ENCODE assay signal across 21 mouse cellular contexts in genomic region chr2:141023916-141024315, GRCm38 (mm10).
DNase-seq lines count a peak whose midpoint lies in the region; ATAC-seq and TF ChIP-seq lines count a peak whose summit lies in the region.
"Had no signal": no experiment of that assay in that cellular context is flagged by ENCODE, and none has a peak within 500 bp of the region (broad histone marks: within the 10 kb centered on the region; RNA-seq: fewer than 3 reads in every experiment).

No protein-coding gene starts in this region.

- no peaks in the 10 kb centered on the region for H3K9me3 ChIP-seq in forebrain, embryonic 10.5 days
- no peaks in the 10 kb centered on the region for H3K9me3 ChIP-seq in forebrain, postnatal 0 days (ENCODE audit: low read length)
- no peaks in the 10 kb centered on the region for H3K9me3 ChIP-seq in midbrain, embryonic 14.5 days (ENCODE audit: control insufficient read depth, low read length)
- no peaks in the 10 kb centered on the region for H3K9me3 ChIP-seq in midbrain, embryonic 15.5 days
- no peaks in the 10 kb centered on the region for H3K9me3 ChIP-seq in forebrain, embryonic 14.5 days (replicated peaks; ENCODE audit: control insufficient read depth, low read length)
- no peaks in the 10 kb centered on the region for H3K9me3 ChIP-seq in hindbrain, embryonic 12.5 days (replicated peaks)
- H3K9me3 ChIP-seq: heart, embryonic 13.5 days; limb, embryonic 15.5 days; liver, embryonic 15.5 days; neural tube, embryonic 15.5 days had no signal

- H3K4me2 ChIP-seq in forebrain, postnatal 0 days (ENCODE audit: low read depth), result no peak overlapping the region
- H3K4me2 ChIP-seq in midbrain, embryonic 14.5 days (ENCODE audit: low read length), result no peak overlapping the region
- no peak overlapping the region for H3K4me2 ChIP-seq in midbrain, embryonic 15.5 days
- H3K4me2 ChIP-seq in forebrain, embryonic 14.5 days (ENCODE audit: low read length), result 0 out of 2 replicates have a peak overlapping the region, but pooled peaks have one; percentile 3
- no peak overlapping the region for H3K4me2 ChIP-seq in hindbrain, embryonic 12.5 days (replicated peaks)
- H3K4me2 ChIP-seq: heart, embryonic 13.5 days; limb, embryonic 15.5 days; liver, embryonic 15.5 days; neural tube, embryonic 15.5 days had no signal

- H3K36me3 ChIP-seq in forebrain, embryonic 10.5 days (replicated peaks), result no peaks in the 10 kb centered on the region
- no peaks in the 10 kb centered on the region for H3K36me3 ChIP-seq in forebrain, postnatal 0 days (ENCODE audit: insufficient read depth)
- H3K36me3 ChIP-seq in midbrain, embryonic 14.5 days (ENCODE audit: control insufficient read depth, insufficient read depth, low read length), result no peaks in the 10 kb centered on the region
- no peaks in the 10 kb centered on the region for H3K36me3 ChIP-seq in midbrain, embryonic 15.5 days (replicated peaks)
- no peaks in the 10 kb centered on the region for H3K36me3 ChIP-seq in forebrain, embryonic 14.5 days (ENCODE audit: control insufficient read depth, insufficient read depth, low read length)
- no peaks in the 10 kb centered on the region for H3K36me3 ChIP-seq in hindbrain, embryonic 12.5 days
- H3K36me3 ChIP-seq: heart, embryonic 13.5 days; limb, embryonic 15.5 days; liver, embryonic 15.5 days; neural tube, embryonic 15.5 days had no signal

- no peak for ATAC-seq in forebrain, postnatal 0 days
- no peak for ATAC-seq in midbrain, embryonic 14.5 days (ENCODE audit: low FRiP score, low TSS enrichment)
- ATAC-seq in midbrain, embryonic 15.5 days (replicated peaks), result no peak
- peak; percentile 56; the same call in 1 of the 2 replicates for ATAC-seq in forebrain, embryonic 14.5 days
- ATAC-seq in hindbrain, embryonic 12.5 days (ENCODE audit: low FRiP score), result no peak
- ATAC-seq: intestine, postnatal 0 days had no signal

- peak overlapping the region; percentile 67 for H3K27ac ChIP-seq in forebrain, embryonic 10.5 days
- H3K27ac ChIP-seq in forebrain, postnatal 0 days (ENCODE audit: low read depth, low read length), result no peak overlapping the region
- H3K27ac ChIP-seq in midbrain, embryonic 14.5 days (replicated peaks; ENCODE audit: low read depth, low read length), result no peak overlapping the region
- no peak overlapping the region for H3K27ac ChIP-seq in midbrain, embryonic 15.5 days
- H3K27ac ChIP-seq in forebrain, embryonic 14.5 days (ENCODE audit: low read depth, low read length), result no peak overlapping the region
- no peak overlapping the region for H3K27ac ChIP-seq in hindbrain, embryonic 12.5 days
- H3K27ac ChIP-seq: heart, adult 2 months; heart, embryonic 13.5 days; limb, embryonic 15.5 days; liver, embryonic 15.5 days; neural tube, embryonic 15.5 days; stomach, postnatal 0 days had no signal

- H3K4me3 ChIP-seq in forebrain, embryonic 10.5 days, result no peak overlapping the region
- H3K4me3 ChIP-seq in forebrain, postnatal 0 days (ENCODE audit: low read depth, low read length), result no peak overlapping the region
- no peak overlapping the region for H3K4me3 ChIP-seq in midbrain, embryonic 14.5 days (replicated peaks; ENCODE audit: low read depth, low read length)
- no peak overlapping the region for H3K4me3 ChIP-seq in midbrain, embryonic 15.5 days
- no peak overlapping the region for H3K4me3 ChIP-seq in forebrain, embryonic 14.5 days (ENCODE audit: low read depth, low read length)
- H3K4me3 ChIP-seq in hindbrain, embryonic 12.5 days, result no peak overlapping the region
- H3K4me3 ChIP-seq: heart, adult 2 months; heart, embryonic 13.5 days; limb, embryonic 15.5 days; liver, embryonic 15.5 days; neural tube, embryonic 15.5 days had no signal

- no peaks in the 10 kb centered on the region for H3K27me3 ChIP-seq in forebrain, embryonic 10.5 days (ENCODE audit: poor library complexity, severe bottlenecking)
- H3K27me3 ChIP-seq in forebrain, postnatal 0 days (ENCODE audit: insufficient read depth, low read length), result no peaks in the 10 kb centered on the region
- no peaks in the 10 kb centered on the region for H3K27me3 ChIP-seq in midbrain, embryonic 14.5 days (ENCODE audit: control insufficient read depth, insufficient read depth, low read length)
- no peaks in the 10 kb centered on the region for H3K27me3 ChIP-seq in midbrain, embryonic 15.5 days (replicated peaks)
- no peaks in the 10 kb centered on the region for H3K27me3 ChIP-seq in forebrain, embryonic 14.5 days (replicated peaks; ENCODE audit: control insufficient read depth, insufficient read depth, low read length)
- no peaks in the 10 kb centered on the region for H3K27me3 ChIP-seq in hindbrain, embryonic 12.5 days
- H3K27me3 ChIP-seq: heart, embryonic 13.5 days; limb, embryonic 15.5 days; liver, embryonic 15.5 days; neural tube, embryonic 15.5 days had no signal

- no peak for TF ChIP-seq CTCF in forebrain, postnatal 0 days (IDR thresholded peaks at IDR 0.05; ENCODE audit: low read depth)

- no peak overlapping the region for H3K9ac ChIP-seq in forebrain, postnatal 0 days
- H3K9ac ChIP-seq in midbrain, embryonic 14.5 days (replicated peaks; ENCODE audit: low read length), result no peak overlapping the region
- H3K9ac ChIP-seq in midbrain, embryonic 15.5 days, result no peak overlapping the region
- no peak overlapping the region for H3K9ac ChIP-seq in forebrain, embryonic 14.5 days (ENCODE audit: low read length)
- H3K9ac ChIP-seq in hindbrain, embryonic 12.5 days, result no peak overlapping the region
- H3K9ac ChIP-seq: heart, embryonic 13.5 days; limb, embryonic 15.5 days; liver, embryonic 15.5 days; neural tube, embryonic 15.5 days had no signal

- DNase-seq in forebrain, embryonic 10.5 days (ENCODE audit: extremely low spot score, low spot score), result no peak
- DNase-seq in forebrain, postnatal 0 days, result no peak
- peak; percentile 35 for DNase-seq in midbrain, embryonic 14.5 days
- DNase-seq in forebrain, embryonic 14.5 days (ENCODE audit: low spot score), result peak; percentile 35
- no peak for DNase-seq in spleen, postnatal 36 days (ENCODE audit: low spot score in 2 of 2)
- DNase-seq: adrenal gland, postnatal 36 days; cerebellum, adult 11 months; cerebellum, adult 9-11 months; gastrocnemius, postnatal 36 days; heart, adult 2 months; heart, postnatal 14 days; kidney, postnatal 36 days; layer of hippocampus, adult 9-11 months had no signal

- H3K4me1 ChIP-seq in forebrain, embryonic 10.5 days, result peaks cover 23% of the 10 kb centered on the region
- H3K4me1 ChIP-seq in forebrain, postnatal 0 days (ENCODE audit: insufficient read depth), result 0 out of 2 replicates have a peak, but pooled peaks cover 3% of the 10 kb centered on the region
- H3K4me1 ChIP-seq in midbrain, embryonic 14.5 days (ENCODE audit: control insufficient read depth, insufficient read depth, low read length), result peaks cover 5% of the 10 kb centered on the region; the same call in 1 of the 2 replicates
- H3K4me1 ChIP-seq in midbrain, embryonic 15.5 days, result peaks cover 5% of the 10 kb centered on the region; the same call in 1 of the 2 replicates
- H3K4me1 ChIP-seq in forebrain, embryonic 14.5 days (ENCODE audit: control insufficient read depth, insufficient read depth, low read length), result peaks cover 11% of the 10 kb centered on the region; the same call in 1 of the 2 replicates
- 0 out of 2 replicates have a peak, but pooled peaks cover 4% of the 10 kb centered on the region for H3K4me1 ChIP-seq in hindbrain, embryonic 12.5 days
- H3K4me1 ChIP-seq: limb, embryonic 15.5 days; liver, embryonic 15.5 days; neural tube, embryonic 15.5 days had no signal

- 75% methylated on average over 7 of the region's 7 CpGs for WGBS in forebrain, embryonic 10.5 days
- 20% methylated on average over 7 of the region's 7 CpGs for WGBS in forebrain, postnatal 0 days
- 43% methylated on average over 7 of the region's 7 CpGs for whole genome bisulfite sequencing in midbrain, embryonic 14.5 days
- 44% methylated on average over 7 of the region's 7 CpGs for WGBS in midbrain, embryonic 15.5 days
- 24% methylated on average over 7 of the region's 7 CpGs for whole genome bisulfite sequencing in forebrain, embryonic 14.5 days
- WGBS in hindbrain, embryonic 12.5 days, result 62% methylated on average over 7 of the region's 7 CpGs

Comparison
In these comparisons a context has a peak if more than half of its experiments do, and no peak if none do; other contexts are left out.
1. DNase-seq: peak in midbrain, embryonic 14.5 days (single experiment) and forebrain, embryonic 14.5 days (single experiment); none in forebrain, embryonic 10.5 days (single experiment), forebrain, postnatal 0 days (single experiment) and spleen, postnatal 36 days (0 of 2).